Mouse (Mus musculus): ENCODE data around the gene Zfand2b.

DNA sequence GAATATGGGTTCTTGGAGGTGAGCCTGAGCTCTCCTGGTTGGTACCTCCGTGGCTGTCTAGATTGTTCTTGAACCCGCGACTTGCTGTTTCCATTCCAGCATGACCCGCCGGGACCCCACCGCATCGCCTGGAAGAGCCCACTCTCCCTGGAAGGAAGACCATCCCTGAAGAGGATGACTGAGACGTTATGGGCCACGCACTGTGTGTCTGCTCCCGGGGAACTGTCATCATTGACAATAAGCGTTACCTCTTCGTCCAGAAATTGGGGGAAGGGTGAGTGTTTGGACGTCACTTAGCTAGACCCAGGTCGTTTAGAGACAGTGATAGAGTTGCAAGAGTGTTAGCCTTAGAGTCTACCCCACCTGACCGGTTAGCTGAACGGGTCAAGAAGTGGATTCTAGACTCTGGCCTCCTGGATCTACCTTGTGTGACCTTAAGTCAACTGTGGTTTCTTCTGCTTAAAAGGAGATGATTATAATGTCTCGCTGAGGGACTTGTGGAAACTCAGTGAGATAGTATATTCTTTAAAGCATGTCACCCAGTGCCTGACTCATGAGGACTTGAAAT is 42.8 kb downstream of the Zfand2b start:
- no peak for TF ChIP-seq CTCF (IDR thresholded peaks at IDR 0.05)
- no peak for TF ChIP-seq POLR2A (IDR thresholded peaks at IDR 0.05; ENCODE audit: insufficient read depth, low read depth, low read length)
- TF ChIP-seq EP300 (IDR thresholded peaks at IDR 0.05; ENCODE audit: insufficient read depth, low read depth, low read length) = no peak

Measured in heart, adult 2 months (tissue).